Mouse (Mus musculus): ENCODE data around the gene Disp1.

- no peak for TF ChIP-seq USF1 (IDR thresholded peaks at IDR 0.05; ENCODE audit: low read depth)
- TF ChIP-seq CTCF (IDR thresholded peaks at IDR 0.05; ENCODE audit: control insufficient read depth, insufficient read depth, insufficient read length) = no peak
- TF ChIP-seq MYOG (IDR thresholded peaks at IDR 0.05; ENCODE audit: control insufficient read depth, extremely low read depth, insufficient read length) = no peak
- no peak for TF ChIP-seq MAX (IDR thresholded peaks at IDR 0.05)
- TF ChIP-seq CEBPB (IDR thresholded peaks at IDR 0.05; ENCODE audit: low read depth) = no peak
Observed at GRCm38 (mm10) chr1:183092296-183092695, 129.0 kb downstream of the Disp1 start.

All from C2C12 (cell line).